Mouse (Mus musculus): ENCODE results near the gene Slc35g3.

DNA sequence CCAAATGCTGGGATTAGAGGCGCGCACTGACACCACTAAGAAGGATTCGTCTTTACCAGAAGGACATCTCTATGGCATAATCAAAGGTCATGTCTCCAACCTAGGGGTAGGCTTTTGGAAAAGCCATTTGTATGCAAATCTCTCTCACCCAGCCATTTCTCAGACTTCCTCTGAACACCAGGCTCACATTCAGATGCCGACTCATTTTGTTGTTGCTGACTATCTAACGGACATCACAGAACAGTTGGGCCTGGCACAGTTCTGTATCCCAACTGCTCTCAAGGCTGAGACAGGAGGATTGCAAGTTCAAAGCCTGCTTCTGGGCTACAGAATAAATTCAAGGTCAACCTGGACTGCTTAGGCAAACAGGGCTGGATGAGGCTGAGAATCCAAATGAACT, 25.5 kb upstream of the Slc35g3 start:
- no peak for TF ChIP-seq CTCF (IDR thresholded peaks at IDR 0.05; ENCODE audit: low read depth)
- TF ChIP-seq EP300 (optimal IDR thresholded peaks at IDR 0.05): no peak
